In genomic region chr13:43818307-43819019, GRCm38 (mm10) we compare ENCODE assay signal across 24 mouse cellular contexts. TPM values are rescaled to one million over a fixed set of nuclear protein-coding genes. Genes with fewer than 3 reads are reported as not detected.
DNase-seq lines count a peak whose midpoint lies in the region; ATAC-seq lines count a peak whose summit lies in the region.
"Had no signal": no experiment of that assay in that cellular context is flagged by ENCODE, and none has a peak within 500 bp of the region (broad histone marks: within the 10 kb centered on the region; RNA-seq: fewer than 3 reads in every experiment).

No protein-coding gene starts in this region.

- no peak overlapping the region for H3K9ac ChIP-seq in midbrain, embryonic 11.5 days (ENCODE audit: low read length)
- H3K9ac ChIP-seq in midbrain, embryonic 16.5 days (ENCODE audit: low read depth, low read length) = no peak overlapping the region
- H3K9ac ChIP-seq in limb, embryonic 15.5 days = no peak overlapping the region
- H3K9ac ChIP-seq: embryonic facial prominence, embryonic 15.5 days; heart, embryonic 13.5 days; hindbrain, embryonic 15.5 days had no signal

- H3K27me3 ChIP-seq in midbrain, embryonic 11.5 days (ENCODE audit: control insufficient read depth, insufficient read depth, low read length) = no peaks in the 10 kb centered on the region
- H3K27me3 ChIP-seq in midbrain, embryonic 16.5 days (ENCODE audit: control insufficient read depth, insufficient read depth, low read depth, low read length) = no peaks in the 10 kb centered on the region
- no peaks in the 10 kb centered on the region for H3K27me3 ChIP-seq in limb, embryonic 15.5 days
- H3K27me3 ChIP-seq: embryonic facial prominence, embryonic 15.5 days; heart, embryonic 13.5 days; hindbrain, embryonic 15.5 days had no signal

- peak; percentile 5 for DNase-seq in adrenal gland, adult 2 months
- no peak for DNase-seq in adrenal gland, postnatal 4 days (ENCODE audit: low spot score in 2 of 2)
- peak; percentile 17 for DNase-seq in kidney, adult 11 months
- no peak for DNase-seq in kidney, postnatal 25 days
- DNase-seq in midbrain, embryonic 11.5 days (ENCODE audit: low spot score, missing footprints) = peak; percentile 81
- DNase-seq: adrenal gland, postnatal 25 days; B cell, adult 2 months; cerebellum, adult 11 months; cerebellum, adult 8-10 months; cerebellum, postnatal 14 days; embryo, embryonic 11 days; gastrocnemius, postnatal 10 days; heart, postnatal 36 days had no signal

- 81% methylated on average over 7 of the region's 7 CpGs for WGBS in midbrain, embryonic 11.5 days
- 78% methylated on average over 7 of the region's 7 CpGs for WGBS in midbrain, embryonic 16.5 days
- 33% methylated on average over 7 of the region's 7 CpGs for WGBS in limb, embryonic 15.5 days

- ATAC-seq in midbrain, embryonic 11.5 days (ENCODE audit: low FRiP score) = no peak
- no peak for ATAC-seq in midbrain, embryonic 16.5 days
- peak; percentile 84 for ATAC-seq in limb, embryonic 15.5 days (ENCODE audit: insufficient number of reproducible peaks, low FRiP score, low TSS enrichment, low read depth)
- ATAC-seq in erythroid progenitor cell, adult 5-6 weeks (replicated peaks; ENCODE audit: low FRiP score, poor library complexity, severe bottlenecking) = no peak
- ATAC-seq: CD4-positive, CD25-positive, alpha-beta regulatory T cell, adult 4 months; forebrain, embryonic 16.5 days had no signal

- H3K4me1 ChIP-seq in midbrain, embryonic 11.5 days (ENCODE audit: control insufficient read depth, insufficient read depth, low read length) = no peaks in the 10 kb centered on the region
- H3K4me1 ChIP-seq in midbrain, embryonic 16.5 days (ENCODE audit: control insufficient read depth, insufficient read depth, low read length) = no peaks in the 10 kb centered on the region
- H3K4me1 ChIP-seq in limb, embryonic 15.5 days = peaks cover 12% of the 10 kb centered on the region
- H3K4me1 ChIP-seq: embryonic facial prominence, embryonic 15.5 days; heart, embryonic 13.5 days; hindbrain, embryonic 15.5 days had no signal

- no peaks in the 10 kb centered on the region for H3K36me3 ChIP-seq in midbrain, embryonic 11.5 days (ENCODE audit: control insufficient read depth, insufficient read depth, low read length)
- H3K36me3 ChIP-seq in midbrain, embryonic 16.5 days (ENCODE audit: control insufficient read depth, insufficient read depth, low read length) = no peaks in the 10 kb centered on the region
- no peaks in the 10 kb centered on the region for H3K36me3 ChIP-seq in limb, embryonic 15.5 days
- H3K36me3 ChIP-seq: embryonic facial prominence, embryonic 15.5 days; G1E; heart, embryonic 13.5 days; hindbrain, embryonic 15.5 days had no signal

- peaks cover 4% of the 10 kb centered on the region; the same call in 1 of the 2 replicates for H3K9me3 ChIP-seq in midbrain, embryonic 11.5 days (ENCODE audit: control insufficient read depth, low read length)
- H3K9me3 ChIP-seq in midbrain, embryonic 16.5 days (replicated peaks; ENCODE audit: control insufficient read depth, low read length, poor library complexity, severe bottlenecking) = no peaks in the 10 kb centered on the region
- H3K9me3 ChIP-seq in limb, embryonic 15.5 days = no peaks in the 10 kb centered on the region
- H3K9me3 ChIP-seq: embryonic facial prominence, embryonic 15.5 days; G1E; hindbrain, embryonic 15.5 days had no signal

- no peak overlapping the region for H3K4me3 ChIP-seq in midbrain, embryonic 11.5 days (ENCODE audit: low read depth, low read length)
- no peak overlapping the region for H3K4me3 ChIP-seq in midbrain, embryonic 16.5 days (ENCODE audit: low read depth, low read length)
- no peak overlapping the region for H3K4me3 ChIP-seq in limb, embryonic 15.5 days
- H3K4me3 ChIP-seq: embryonic facial prominence, embryonic 15.5 days; erythroblast, embryonic 14.5 days; heart, embryonic 13.5 days; hindbrain, embryonic 15.5 days had no signal

- H3K4me2 ChIP-seq in midbrain, embryonic 11.5 days = no peak overlapping the region
- no peak overlapping the region for H3K4me2 ChIP-seq in midbrain, embryonic 16.5 days (ENCODE audit: low read length)
- H3K4me2 ChIP-seq in limb, embryonic 15.5 days = no peak overlapping the region
- H3K4me2 ChIP-seq: embryonic facial prominence, embryonic 15.5 days; heart, embryonic 13.5 days; hindbrain, embryonic 15.5 days had no signal

- H3K27ac ChIP-seq in midbrain, embryonic 11.5 days (ENCODE audit: low read depth, low read length) = no peak overlapping the region
- no peak overlapping the region for H3K27ac ChIP-seq in midbrain, embryonic 16.5 days (ENCODE audit: low read length)
- 0 out of 2 replicates have a peak overlapping the region, but pooled peaks have one; percentile 38 for H3K27ac ChIP-seq in limb, embryonic 15.5 days
- H3K27ac ChIP-seq: embryonic facial prominence, embryonic 15.5 days; heart, embryonic 13.5 days; hindbrain, embryonic 15.5 days had no signal

RNA-seq across cellular contexts. Expression of gene Cd83, which starts 33.9 kb away (rescaled TPM):
- total RNA-seq in adrenal gland, adult 2 months (2021) = 1 to 10 TPM; 2.5 to 3.8 TPM
- 3.0 and 3.7 TPM in 2 replicates for polyA plus RNA-seq in adrenal gland, adult 2 months (2012; rRNA removed)
- 1 to 10 TPM; 8.2 to 8.4 TPM for total RNA-seq in adrenal gland, postnatal 4 days (2021)
- 6.0 and 7.1 TPM in 2 replicates for polyA plus RNA-seq in midbrain, embryonic 11.5 days (2014; fragmentation: Nextera tagmentation; extraction: Ambion mirVana)
- polyA plus RNA-seq in midbrain, embryonic 16.5 days (2015; fragmentation: Nextera tagmentation; extraction: Ambion mirVana) = 23.5 and 28.1 TPM in 2 replicates
- polyA plus RNA-seq in limb, embryonic 15.5 days (2015; fragmentation: Nextera tagmentation; extraction: Ambion mirVana) = 13.4 and 17.4 TPM in 2 replicates
- 4.2 TPM in 1 of 2 replicates, not detected in the other for total RNA-seq in erythroid progenitor cell, adult 5-6 weeks (2015; ENCODE audit: low replicate concordance)
- 1.4 and 3.1 TPM in 2 replicates for total RNA-seq in erythroid progenitor cell, adult 5-6 weeks (2017; ENCODE audit: low replicate concordance)
- total RNA-seq: common myeloid progenitor, adult 5-6 weeks had no signal
- polyA plus RNA-seq: erythroblast, embryonic 14.5 days; G1E had no signal

Comparison
In these comparisons a context has a peak if more than half of its experiments do, and no peak if none do; other contexts are left out.
1. DNase-seq: peak in adrenal gland, adult 2 months (single experiment), kidney, adult 11 months (single experiment) and midbrain, embryonic 11.5 days (single experiment); none in adrenal gland, postnatal 4 days (0 of 2) and kidney, postnatal 25 days (0 of 2).